Mouse (Mus musculus): ENCODE data around the gene Tigit. TPM values are rescaled to one million over a fixed set of nuclear protein-coding genes. Genes with fewer than 3 reads are reported as not detected.

Gene Tigit
- total RNA-seq (2021), result not detected
- long read RNA-seq, experiment 1, result 0 reads
- long read RNA-seq, experiment 2, result 0 reads

GRCm38 (mm10) chr16:43663978-43664579 is at the start of gene Tigit:
Gene Tigit (minus strand): TSS chr16:43664146.
- no peak for DNase-seq (ENCODE audit: low spot score in 2 of 2)

GRCm38 (mm10) chr16:43711361-43711760 is 47.4 kb upstream of the Tigit start:
- no peak for DNase-seq (ENCODE audit: low spot score in 2 of 2)

GRCm38 (mm10) chr16:43710651-43711050 is 46.7 kb upstream of the Tigit start:
- no peak for DNase-seq (ENCODE audit: low spot score in 2 of 2)

- DNase-seq (ENCODE audit: low spot score in 2 of 2), result no peak
These were observed 46.2 kb upstream of the Tigit start for GRCm38 (mm10) chr16:43710134-43710475.

- DNase-seq (ENCODE audit: low spot score in 2 of 2), result no peak
These were observed 45.6 kb upstream of the Tigit start for GRCm38 (mm10) chr16:43709432-43710133.

GRCm38 (mm10) chr16:43709062-43709413 is 45.1 kb upstream of the Tigit start:
- DNase-seq (ENCODE audit: low spot score in 2 of 2), result no peak

GRCm38 (mm10) chr16:43708335-43709061 is 44.6 kb upstream of the Tigit start:
- no peak for DNase-seq (ENCODE audit: low spot score in 2 of 2)

- no peak for DNase-seq (ENCODE audit: low spot score in 2 of 2)
These were observed 38.0 kb upstream of the Tigit start for GRCm38 (mm10) chr16:43701765-43702504.

- DNase-seq (ENCODE audit: low spot score in 2 of 2), result no peak
These were observed 36.6 kb upstream of the Tigit start for GRCm38 (mm10) chr16:43700575-43700974.

- DNase-seq (ENCODE audit: low spot score in 2 of 2), result no peak
These were observed 35.0 kb upstream of the Tigit start for GRCm38 (mm10) chr16:43698735-43699649.

- no peak for DNase-seq (ENCODE audit: low spot score in 2 of 2)
These were observed 33.8 kb upstream of the Tigit start for GRCm38 (mm10) chr16:43697772-43698171.

- no peak for DNase-seq (ENCODE audit: low spot score in 2 of 2)
These were observed 31.9 kb upstream of the Tigit start for GRCm38 (mm10) chr16:43695852-43696251.

GRCm38 (mm10) chr16:43694104-43694503 is 30.2 kb upstream of the Tigit start:
- DNase-seq (ENCODE audit: low spot score in 2 of 2), result no peak

- DNase-seq (ENCODE audit: low spot score in 2 of 2), result no peak
These were observed 28.7 kb upstream of the Tigit start for GRCm38 (mm10) chr16:43692611-43693010.

GRCm38 (mm10) chr16:43691741-43692140 is 27.8 kb upstream of the Tigit start:
- no peak for DNase-seq (ENCODE audit: low spot score in 2 of 2)

- DNase-seq (ENCODE audit: low spot score in 2 of 2), result no peak
These were observed 27.0 kb upstream of the Tigit start for GRCm38 (mm10) chr16:43690912-43691311.

- no peak for DNase-seq (ENCODE audit: low spot score in 2 of 2)
These were observed 26.3 kb upstream of the Tigit start for GRCm38 (mm10) chr16:43690211-43690690.

GRCm38 (mm10) chr16:43687968-43688367 is 24.0 kb upstream of the Tigit start:
- DNase-seq (ENCODE audit: low spot score in 2 of 2), result no peak

- DNase-seq (ENCODE audit: low spot score in 2 of 2), result no peak
These were observed 10.5 kb upstream of the Tigit start for GRCm38 (mm10) chr16:43674400-43674799.

- no peak for DNase-seq (ENCODE audit: low spot score in 2 of 2)
These were observed 8.8 kb upstream of the Tigit start for GRCm38 (mm10) chr16:43672697-43673096.
